Mouse (Mus musculus) layer of hippocampus, postnatal 10 days (tissue): ENCODE measurements around the gene Tex29. TPM values are rescaled to one million over a fixed set of nuclear protein-coding genes. Genes with fewer than 3 reads are reported as not detected.
"Not testable (repeated sequence)": the region's sequence is repeated elsewhere in the genome, so short reads cannot be mapped to it uniquely, and the experiment has no call there.

Experiments used
- DNase-seq, 2 experiments: peaks; one replicate each; pipeline ENCODE4 v3.0.0; 2021; ENCODE audit warnings: low spot score in 2 of 2
- total RNA-seq, 2 experiments: library from RNA; stranded (reverse); gene quantifications; 2 replicates each; pipeline ENCODE4 v1.2.3; 2021

The Tex29 gene
- total RNA-seq, 2 experiments from 2014 or later, result 1.3 TPM; not detected in 1

- no peak for DNase-seq
These were observed 9.1 kb upstream of the Tex29 start for GRCm38 (mm10) chr8:11831174-11831573.

- no peak for DNase-seq
These were observed 8.3 kb upstream of the Tex29 start for GRCm38 (mm10) chr8:11831939-11832338.

- no peak for DNase-seq
These were observed 7.1 kb upstream of the Tex29 start for GRCm38 (mm10) chr8:11833157-11833556.

GRCm38 (mm10) chr8:11834200-11834599 lies 6.1 kb upstream of the Tex29 start:
- DNase-seq, result no peak

- no peak for DNase-seq
These were observed 5.6 kb upstream of the Tex29 start for GRCm38 (mm10) chr8:11834691-11835090.

- DNase-seq, result peak in 1 of 2 experiments; percentile 52
These were observed 1.3 kb downstream of the Tex29 start for GRCm38 (mm10) chr8:11841571-11841970.

- DNase-seq, result no peak
These were observed 2.5 kb downstream of the Tex29 start for GRCm38 (mm10) chr8:11842757-11843156.

- DNase-seq, result peak; percentile 68 to 72
These were observed 3.5 kb downstream of the Tex29 start for GRCm38 (mm10) chr8:11843677-11844315.

GRCm38 (mm10) chr8:11844316-11844685 lies 4.0 kb downstream of the Tex29 start:
- no peak for DNase-seq

GRCm38 (mm10) chr8:11846807-11847206 lies 6.5 kb downstream of the Tex29 start:
- no peak for DNase-seq

GRCm38 (mm10) chr8:11867832-11868231 lies 27.6 kb downstream of the Tex29 start:
- DNase-seq, result no peak

- DNase-seq, result not testable (repeated sequence)
These were observed 34.0 kb downstream of the Tex29 start for GRCm38 (mm10) chr8:11874227-11874626.

- no peak for DNase-seq
These were observed 44.4 kb downstream of the Tex29 start for GRCm38 (mm10) chr8:11884646-11885045.

- DNase-seq, result peak; percentile 43 to 50
These were observed 45.8 kb downstream of the Tex29 start for GRCm38 (mm10) chr8:11885881-11886699.

- DNase-seq, result peak in 1 of 2 experiments; percentile 15
These were observed 46.5 kb downstream of the Tex29 start for GRCm38 (mm10) chr8:11886824-11887223.

- no peak for DNase-seq
These were observed 49.1 kb downstream of the Tex29 start for GRCm38 (mm10) chr8:11889156-11890018.

GRCm38 (mm10) chr8:11892756-11893155 lies 52.5 kb downstream of the Tex29 start:
- DNase-seq, result no peak

GRCm38 (mm10) chr8:11896022-11896662 lies 55.9 kb downstream of the Tex29 start:
- no peak for DNase-seq

GRCm38 (mm10) chr8:11896677-11897076 lies 56.4 kb downstream of the Tex29 start:
- no peak for DNase-seq

GRCm38 (mm10) chr8:11898814-11899213 lies 58.5 kb downstream of the Tex29 start:
- DNase-seq, result no peak
